Mouse (Mus musculus) adrenal gland, postnatal 14 days (tissue): Measurements from ENCODE around the gene Dync2li1. TPM values are rescaled to one million over a fixed set of nuclear protein-coding genes. Genes with fewer than 3 reads are reported as not detected.

ENCODE experiments used
- DNase-seq: peaks from one replicate; pipeline ENCODE4 v3.0.0; 2021; ENCODE audit warnings: mixed read lengths
- long read RNA-seq, 2 experiments: library from polyadenylated mRNA; stranded (forward); transcript quantifications; one replicate each; pipeline ENCODE4 v2.0.0; 2021
- total RNA-seq: library from RNA; stranded (reverse); gene quantifications from 2 replicates; pipeline ENCODE4 v1.2.3, GENCODE M21; 2021

Gene Dync2li1
- total RNA-seq = 21.7 and 21.9 TPM in 2 replicates
- long read RNA-seq, experiment 1, transcript Dync2li1-201 (13 exons, 1,354 nt) = major isoform, 39 of 45 reads
- long read RNA-seq, experiment 1, partial matches to known transcripts = 0 of 45 reads
- long read RNA-seq, experiment 1, other reads (novel, unspliced or antisense) = 6 of 45 reads
- long read RNA-seq, experiment 2, transcript Dync2li1-201 (13 exons, 1,354 nt) = major isoform, 22 of 25 reads
- long read RNA-seq, experiment 2, partial matches to known transcripts = 1 of 25 reads
- long read RNA-seq, experiment 2, other reads (novel, unspliced or antisense) = 2 of 25 reads

- peak; percentile 92 for DNase-seq
Observed at GRCm38 (mm10) chr17:84626276-84626856, at the start of gene Dync2li1. Gene Dync2li1, plus strand, starts transcription at chr17:84626496.

DNA sequence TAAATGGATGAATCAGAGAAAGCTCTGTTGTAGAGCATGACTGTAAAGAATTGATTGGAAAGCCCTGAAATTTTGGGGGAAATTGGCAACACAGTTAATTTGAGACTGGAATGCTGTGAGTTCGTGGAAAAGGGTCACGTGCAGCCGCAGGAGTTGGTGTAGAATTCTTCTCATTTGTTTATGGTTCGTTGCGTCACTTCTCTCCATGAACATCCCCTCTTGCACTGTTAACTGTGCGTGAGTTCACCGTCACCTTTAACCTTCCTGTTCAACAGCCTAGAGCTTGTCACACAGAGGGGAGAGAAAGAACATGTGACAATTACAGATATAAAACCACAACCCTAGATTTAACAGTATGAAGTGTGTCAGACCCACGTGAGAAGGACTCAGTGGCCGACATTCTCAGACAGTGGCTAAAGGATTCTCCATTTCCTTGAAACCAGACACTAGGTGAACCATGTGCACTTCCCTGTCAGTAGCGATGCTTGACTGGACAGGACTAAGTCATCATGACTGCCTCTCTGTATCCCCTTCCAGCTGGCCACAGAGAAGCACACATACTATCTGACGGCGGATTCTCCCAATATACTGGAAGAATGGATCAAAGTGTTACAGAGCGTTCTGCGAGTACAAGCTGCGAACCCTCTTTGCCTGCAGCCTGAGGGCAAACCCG, 49.5 kb upstream of the Dync2li1 start:
- DNase-seq = no peak

DNA sequence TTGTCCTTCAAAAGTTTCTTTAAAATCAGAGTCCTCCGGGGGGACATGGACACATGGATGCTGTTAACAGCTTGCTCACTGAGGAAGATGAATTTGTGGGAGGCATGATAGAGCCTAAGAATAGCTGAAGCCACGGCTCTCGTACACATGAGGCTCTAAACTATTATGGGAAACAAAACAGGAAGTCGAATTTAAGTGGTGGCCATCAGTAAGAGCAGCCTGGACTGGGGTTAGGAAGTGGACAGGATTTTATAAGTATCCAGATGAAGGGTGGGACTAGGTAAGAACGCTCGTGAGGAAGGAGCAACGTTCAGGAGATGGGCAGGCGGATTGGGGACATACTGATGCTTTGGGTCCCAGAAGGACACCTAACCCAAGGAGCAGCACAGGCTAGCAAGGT, 47.0 kb upstream of the Dync2li1 start:
- no peak for DNase-seq

DNA sequence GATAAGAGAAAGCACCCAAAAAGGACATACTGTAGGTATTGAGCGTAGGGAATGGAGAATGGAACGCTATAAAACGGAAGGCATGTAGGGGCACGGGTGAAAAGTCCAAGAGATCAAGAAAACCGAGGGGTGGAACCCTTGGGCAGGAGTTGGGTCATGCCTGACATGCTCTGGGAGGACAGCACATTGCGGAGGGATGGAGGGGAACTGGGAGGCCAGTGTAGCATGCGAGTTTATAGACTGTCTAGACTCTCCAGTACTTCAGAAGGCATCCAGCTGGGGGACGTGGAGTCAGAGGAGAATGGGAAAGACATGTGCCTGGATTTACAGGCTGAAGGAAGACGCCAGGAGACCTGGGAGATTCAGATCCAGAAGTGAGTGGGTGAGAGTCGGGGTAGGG, 46.5 kb upstream of the Dync2li1 start:
- DNase-seq = no peak

GRCm38 (mm10) chr17:84580821-84581220, 45.5 kb upstream of the Dync2li1 start:
- no peak for DNase-seq

- DNase-seq = no peak
Observed at GRCm38 (mm10) chr17:84581740-84582414, 44.4 kb upstream of the Dync2li1 start.

- DNase-seq = no peak
Observed at GRCm38 (mm10) chr17:84584107-84584506, 42.2 kb upstream of the Dync2li1 start.

DNA sequence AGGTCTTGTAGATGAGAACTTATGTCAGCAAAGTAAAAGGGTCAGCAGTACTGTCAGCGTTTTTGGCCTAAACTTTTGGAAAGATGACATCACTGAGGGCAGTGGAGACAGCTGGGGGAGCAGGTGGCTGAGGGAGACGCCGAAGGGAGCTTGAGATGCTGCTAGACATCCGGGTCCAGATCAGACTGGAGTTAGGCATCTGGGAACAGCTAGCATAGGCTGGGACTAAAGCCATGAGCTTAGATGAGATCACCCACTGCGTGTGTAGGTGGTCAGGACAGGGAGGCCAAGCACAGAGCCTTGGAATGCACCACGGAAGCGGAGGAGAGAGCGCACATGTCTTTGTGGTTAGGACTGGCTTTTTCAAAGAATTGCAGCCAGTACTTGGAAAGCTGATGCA, 41.2 kb upstream of the Dync2li1 start:
- DNase-seq = no peak

DNA sequence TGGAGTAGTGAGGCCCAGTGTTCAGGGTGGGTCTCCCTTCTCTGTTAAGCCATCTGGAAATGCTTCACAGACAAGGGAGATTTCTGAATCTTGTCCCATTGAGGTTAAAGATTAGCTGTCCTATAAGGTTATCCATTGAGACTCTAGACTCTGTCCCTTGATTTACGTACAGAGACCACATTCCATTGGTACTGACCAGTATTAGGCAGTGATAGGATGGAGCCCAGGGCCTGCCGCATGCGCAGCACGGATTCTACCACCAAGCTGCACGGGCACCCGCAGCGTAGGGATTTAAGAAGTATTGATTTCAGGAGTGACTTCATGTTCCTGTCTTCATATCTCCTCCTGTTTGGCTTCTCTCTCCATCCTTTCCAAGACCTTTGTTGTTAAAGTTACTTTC, 36.2 kb upstream of the Dync2li1 start:
- DNase-seq = no peak

DNA sequence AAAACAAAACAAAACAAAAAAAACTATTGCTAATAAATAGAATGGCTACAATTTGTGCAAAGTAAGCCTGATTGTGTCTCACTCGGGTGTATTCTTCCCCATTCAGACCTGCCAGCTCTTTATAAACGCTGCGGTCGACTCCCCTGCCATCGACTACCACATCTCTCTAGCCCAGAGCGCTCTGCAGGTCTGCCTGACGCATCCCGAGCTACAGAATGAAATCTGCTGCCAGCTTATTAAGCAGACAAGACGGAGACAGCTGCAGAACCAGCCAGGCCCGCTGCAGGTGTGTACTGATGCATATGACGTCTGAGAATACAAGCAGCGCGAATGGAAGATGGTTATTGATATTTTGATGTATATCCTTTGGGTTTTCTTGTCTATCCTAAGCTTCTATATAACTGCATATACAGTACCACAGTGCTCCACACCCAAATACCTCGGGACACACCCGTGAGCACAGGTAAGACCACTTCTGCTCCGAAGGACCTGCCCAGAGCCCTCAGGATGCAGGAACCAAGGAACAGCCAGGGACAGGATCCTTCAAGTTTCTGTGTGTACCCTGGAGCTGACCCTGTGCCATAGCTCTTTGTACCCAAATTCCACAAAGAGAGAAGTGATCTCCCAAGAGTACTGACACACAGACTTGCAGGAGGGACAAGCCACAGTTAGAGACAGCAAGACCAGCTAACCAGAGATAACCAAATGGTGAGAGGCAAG, 34.7 kb upstream of the Dync2li1 start:
- DNase-seq = no peak

GRCm38 (mm10) chr17:84596015-84596441, 30.3 kb upstream of the Dync2li1 start:
- no peak for DNase-seq

GRCm38 (mm10) chr17:84596501-84596900, 29.8 kb upstream of the Dync2li1 start:
- DNase-seq = no peak

DNA sequence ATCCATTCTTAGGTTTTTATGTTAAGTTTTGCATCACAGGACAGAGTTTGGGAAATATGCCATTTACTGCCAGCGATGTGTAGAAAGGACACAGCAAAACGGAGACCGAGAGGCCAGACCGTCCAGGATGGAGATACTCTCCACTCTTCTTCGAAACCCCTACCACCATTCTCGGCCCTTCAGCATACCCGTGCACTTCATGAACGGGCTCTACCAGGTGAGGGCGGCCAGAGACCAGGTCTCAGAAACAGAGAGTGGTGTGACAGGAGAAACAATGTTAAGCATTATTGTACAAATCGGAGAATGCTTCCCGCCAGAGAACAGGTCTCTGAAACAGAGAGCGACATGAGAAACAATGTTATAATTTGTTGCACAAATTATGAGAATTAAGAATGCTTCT, 28.4 kb upstream of the Dync2li1 start:
- DNase-seq = no peak

GRCm38 (mm10) chr17:84598928-84599327, 27.4 kb upstream of the Dync2li1 start:
- DNase-seq = no peak

GRCm38 (mm10) chr17:84600051-84600983, 26.0 kb upstream of the Dync2li1 start:
- DNase-seq = no peak

- no peak for DNase-seq
Observed at GRCm38 (mm10) chr17:84601805-84602204, 24.5 kb upstream of the Dync2li1 start.

DNA sequence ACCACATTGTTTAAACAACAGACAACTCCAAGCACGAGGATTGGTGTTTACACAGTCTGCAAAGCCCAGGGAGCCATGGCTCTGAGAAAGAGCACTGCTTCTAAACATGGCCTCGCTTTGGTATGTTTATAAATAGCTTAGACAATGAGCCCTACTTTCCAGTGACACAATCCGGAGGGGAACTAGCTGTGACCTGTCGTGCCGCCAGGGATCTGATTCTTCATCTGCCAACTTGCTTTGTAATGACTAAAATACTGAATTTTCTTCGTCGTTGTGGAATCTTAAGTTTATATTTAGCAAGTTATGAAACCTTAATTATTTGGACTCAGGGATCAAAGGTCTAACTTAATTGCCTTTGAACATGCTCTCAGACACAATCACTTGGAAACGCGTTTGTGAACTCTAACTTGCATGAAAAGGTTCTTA, 23.1 kb upstream of the Dync2li1 start:
- peak; percentile 37 for DNase-seq

- DNase-seq = no peak
Observed at GRCm38 (mm10) chr17:84603709-84604420, 22.4 kb upstream of the Dync2li1 start.

DNA sequence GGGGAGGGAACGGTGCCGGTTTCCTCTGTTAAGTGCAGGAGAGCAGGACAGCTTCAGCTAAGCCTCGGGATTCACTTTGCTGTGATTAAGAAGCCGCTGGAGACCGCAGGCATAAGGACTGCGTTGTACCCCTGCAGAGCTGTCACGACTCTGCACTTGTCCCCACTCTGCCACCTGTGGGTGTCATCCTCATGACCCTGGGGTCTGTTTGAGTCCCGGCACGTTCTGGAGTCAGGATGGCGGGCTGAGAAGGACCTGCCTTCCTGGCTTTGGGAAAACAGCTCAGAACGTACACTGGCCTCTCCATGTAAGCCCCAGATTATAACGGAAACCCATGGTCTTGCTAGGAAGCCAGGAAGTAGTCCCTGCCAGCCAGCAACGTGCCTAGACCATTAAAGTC, 19.3 kb upstream of the Dync2li1 start:
- DNase-seq = no peak

DNA sequence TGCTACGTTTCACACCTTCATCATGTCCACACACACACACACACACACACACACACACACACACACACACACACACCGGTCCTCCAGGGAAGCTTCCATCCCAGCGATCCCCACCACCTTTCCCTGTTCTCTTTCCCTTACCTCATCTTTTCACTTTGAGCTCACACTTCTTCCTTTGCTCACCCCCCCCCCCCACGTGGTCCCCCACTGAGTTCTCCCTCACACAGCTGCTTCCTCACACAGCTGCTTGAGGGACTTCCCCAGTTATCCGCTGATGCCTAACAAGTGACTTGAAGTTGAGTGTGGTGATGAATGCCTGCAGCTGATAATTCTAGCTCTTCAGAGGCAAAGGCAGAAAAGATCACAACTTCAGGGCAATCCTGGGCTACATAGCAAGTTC, 18.7 kb upstream of the Dync2li1 start:
- DNase-seq = no peak
